Mouse (Mus musculus) right cerebral cortex, adult 2 months (tissue): ENCODE measurements around the gene Ints7.
A peak's percentile ranks its signal among the peaks of the same experiment; 100 is the strongest.

ENCODE experiments used
- DNase-seq, 2 experiments: peaks; one replicate each; pipeline ENCODE4 v3.0.0; 2021 to 2022; ENCODE audit warnings: low spot score in 2 of 2

Gene Ints7

GRCm38 (mm10) chr1:191584483-191584882 lies 9.0 kb downstream of the Ints7 start:
- DNase-seq, result no peak

- DNase-seq, result peak in 1 of 2 experiments; percentile 24
Observed at GRCm38 (mm10) chr1:191585704-191586103, 10.3 kb downstream of the Ints7 start.

DNA sequence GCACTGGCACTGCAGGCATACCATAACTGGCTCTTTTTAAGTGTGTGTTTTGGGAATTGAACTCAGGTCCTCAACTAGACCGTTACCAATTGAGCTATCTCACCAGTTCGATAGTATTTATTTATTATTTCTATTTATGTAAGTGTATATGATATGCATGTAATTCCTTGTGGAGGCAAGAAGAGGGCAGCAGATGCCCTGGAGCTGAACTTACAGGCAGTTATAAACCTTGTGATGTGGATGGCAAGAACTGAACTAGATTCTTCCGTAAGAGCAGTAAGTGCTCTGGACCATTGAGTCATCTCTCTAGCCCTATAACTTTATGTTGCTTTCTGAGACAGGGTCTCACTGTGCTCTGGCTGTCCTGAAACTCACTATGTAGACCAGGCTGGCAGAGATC lies 11.6 kb downstream of the Ints7 start:
- no peak for DNase-seq

- DNase-seq, result no peak
Observed at GRCm38 (mm10) chr1:191588749-191589148, 13.3 kb downstream of the Ints7 start.

- DNase-seq, result peak; percentile 27 to 32
Observed at GRCm38 (mm10) chr1:191592016-191592720, 16.7 kb downstream of the Ints7 start.

DNA sequence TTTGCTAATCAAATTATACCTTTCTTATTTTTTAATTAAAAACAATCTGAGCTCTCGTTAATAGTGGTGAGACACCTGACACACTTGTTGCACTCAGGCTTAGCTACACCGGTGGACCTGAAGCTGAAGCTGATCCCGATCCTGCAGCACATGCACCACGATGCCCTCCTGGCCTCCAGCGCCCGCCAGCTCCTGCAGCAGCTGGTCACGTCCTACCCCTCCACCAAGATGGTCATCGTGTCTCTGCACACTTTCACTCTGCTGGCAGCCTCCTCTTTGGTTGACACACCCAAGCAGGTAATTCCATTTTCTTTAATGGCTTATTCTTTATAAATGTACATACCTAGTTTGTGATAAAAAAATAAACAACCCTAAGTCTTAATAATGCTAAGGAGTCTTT lies 20.6 kb downstream of the Ints7 start:
- DNase-seq, result no peak

GRCm38 (mm10) chr1:191599210-191599609 lies 23.8 kb downstream of the Ints7 start:
- no peak for DNase-seq

- peak in 1 of 2 experiments; percentile 17 for DNase-seq
Observed at GRCm38 (mm10) chr1:191604690-191605089, 29.3 kb downstream of the Ints7 start.

- DNase-seq, result no peak
Observed at GRCm38 (mm10) chr1:191609051-191609450, 33.6 kb downstream of the Ints7 start.

- no peak for DNase-seq
Observed at GRCm38 (mm10) chr1:191609578-191609977, 34.1 kb downstream of the Ints7 start.

DNA sequence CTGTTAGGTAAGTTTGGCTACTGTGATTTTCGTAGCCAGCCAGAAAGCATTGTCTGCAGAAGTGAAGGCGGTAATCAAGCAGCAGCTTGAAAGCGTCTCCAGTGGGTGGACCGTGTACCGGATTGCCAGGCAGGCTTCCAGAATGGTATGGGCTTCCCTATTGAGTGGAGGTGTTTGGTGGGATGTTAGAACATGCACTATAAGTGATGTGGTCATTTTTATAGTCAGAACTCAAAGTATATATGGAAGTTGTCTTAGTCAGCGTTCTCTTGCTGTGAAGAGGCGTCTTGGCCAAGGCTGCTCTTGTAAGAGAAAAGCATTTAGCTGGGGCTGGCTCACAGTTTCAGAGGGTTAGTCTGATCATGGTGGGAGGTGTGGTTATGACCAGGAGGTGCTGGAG lies 34.9 kb downstream of the Ints7 start:
- DNase-seq, result peak; percentile 73 to 82

- peak; percentile 24 to 41 for DNase-seq
Observed at GRCm38 (mm10) chr1:191611686-191612085, 36.2 kb downstream of the Ints7 start.

- DNase-seq, result no peak
Observed at GRCm38 (mm10) chr1:191612877-191613276, 37.4 kb downstream of the Ints7 start.

- no peak for DNase-seq
Observed at GRCm38 (mm10) chr1:191616245-191616644, 40.8 kb downstream of the Ints7 start.

- no peak for DNase-seq
Observed at GRCm38 (mm10) chr1:191617589-191617988, 42.2 kb downstream of the Ints7 start.

DNA sequence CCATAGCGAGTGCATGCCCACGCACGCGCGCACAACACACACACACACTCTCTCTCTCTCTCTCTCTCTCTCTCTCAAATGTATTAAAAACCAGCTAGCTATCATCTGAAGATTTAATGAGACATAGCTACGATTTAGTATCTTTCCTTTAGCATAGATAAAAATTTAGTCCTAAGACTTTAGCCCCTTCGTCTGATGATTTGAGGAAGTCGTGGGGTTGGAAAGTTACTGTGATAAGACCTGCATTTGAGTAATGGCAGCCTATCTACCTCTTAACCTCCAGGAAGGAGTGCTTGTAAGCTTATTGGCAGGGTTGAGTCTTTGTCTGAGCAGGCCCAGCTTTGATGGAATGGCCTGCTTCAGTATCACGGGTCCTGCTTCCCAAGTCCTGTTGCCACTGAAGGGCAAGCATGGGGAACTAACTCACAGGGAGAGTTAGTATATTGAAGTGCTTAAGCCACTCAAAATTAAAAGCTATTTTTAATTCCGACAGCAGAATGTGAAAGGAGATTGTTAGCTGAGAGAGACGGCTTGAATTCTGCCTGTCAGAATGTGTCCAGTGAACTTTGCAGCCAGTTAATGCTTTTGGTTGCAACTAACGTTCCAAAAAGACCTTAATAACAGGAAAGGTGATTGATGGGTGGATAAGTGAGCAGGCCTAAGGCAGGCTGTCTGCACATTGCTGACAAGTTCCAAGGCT lies 42.8 kb downstream of the Ints7 start:
- DNase-seq, result no peak

DNA sequence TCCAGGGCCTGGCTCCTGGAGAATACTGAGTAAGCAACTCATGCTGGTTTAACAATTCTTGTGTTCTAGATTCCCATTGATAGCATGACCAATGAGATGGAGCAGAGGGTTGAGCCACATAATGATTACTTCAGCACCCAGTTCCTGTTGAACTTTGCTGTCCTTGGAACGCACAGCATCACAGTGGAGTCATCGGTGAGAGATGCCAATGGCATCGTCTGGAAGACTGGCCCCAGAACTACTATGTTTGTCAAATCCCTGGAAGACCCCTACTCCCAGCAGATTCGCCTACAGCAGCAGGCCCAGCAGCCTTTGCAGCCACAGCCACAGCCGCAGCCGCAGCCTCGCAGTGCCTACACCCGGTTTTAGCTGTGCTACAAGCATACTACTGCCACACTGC lies 45.7 kb downstream of the Ints7 start:
- no peak for DNase-seq

- peak; percentile 38 to 44 for DNase-seq
Observed at GRCm38 (mm10) chr1:191622801-191623200, 47.4 kb downstream of the Ints7 start.

GRCm38 (mm10) chr1:191624492-191624891 lies 49.1 kb downstream of the Ints7 start:
- no peak for DNase-seq

DNA sequence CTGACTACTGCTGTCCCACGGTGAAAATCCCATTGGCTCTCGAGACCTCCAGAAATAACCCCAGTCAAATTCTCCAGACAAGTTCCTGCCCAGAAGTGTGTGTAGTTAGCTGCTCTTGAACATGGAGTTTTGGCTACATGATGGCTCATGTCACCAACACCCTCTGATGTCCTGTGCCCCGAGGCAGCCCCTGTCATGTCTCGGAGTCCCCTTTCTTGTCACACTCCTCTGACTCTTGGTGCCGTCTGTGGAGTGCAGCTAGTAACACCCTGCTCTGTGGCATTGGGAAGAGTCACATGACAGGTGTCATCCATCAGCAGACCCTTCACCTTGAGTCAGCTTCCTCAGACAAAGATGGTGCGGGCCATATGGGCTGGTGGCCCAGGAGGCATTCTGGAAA lies 49.6 kb downstream of the Ints7 start:
- DNase-seq, result no peak

- no peak for DNase-seq
Observed at GRCm38 (mm10) chr1:191625620-191626019, 50.2 kb downstream of the Ints7 start.

DNA sequence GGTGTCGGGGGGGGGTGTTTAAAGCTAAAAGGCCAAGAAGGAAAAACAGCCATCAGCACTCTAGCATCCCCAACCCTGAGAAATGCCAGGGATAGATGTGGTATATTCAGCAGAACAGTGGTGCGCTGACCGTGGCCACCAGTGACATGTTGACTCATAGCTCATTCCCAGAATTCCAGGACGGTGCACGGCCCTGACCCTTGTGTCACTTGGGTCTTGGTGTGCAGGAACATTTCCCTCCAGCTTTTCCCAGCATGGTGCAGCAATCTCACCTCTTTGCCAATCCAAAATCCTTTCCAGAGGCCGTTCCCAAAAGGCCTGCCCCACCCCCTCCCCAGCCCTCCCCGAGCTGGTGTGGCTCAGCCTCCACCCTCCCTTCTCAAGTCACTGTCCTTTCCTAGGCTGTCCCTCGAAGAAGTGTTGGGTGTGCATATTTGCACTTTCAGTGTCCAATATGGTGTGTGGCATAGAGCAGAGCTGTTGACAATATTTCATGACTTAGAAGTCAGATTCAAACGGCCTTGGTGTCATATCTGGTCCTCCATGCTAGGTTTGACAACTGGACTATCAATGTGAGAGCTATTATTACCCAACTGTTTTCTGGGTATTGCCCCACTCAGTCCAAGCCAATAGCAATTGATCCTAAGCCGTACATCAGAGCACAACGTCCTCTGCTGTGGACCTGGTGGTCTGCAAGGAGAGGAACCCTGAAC lies 53.2 kb downstream of the Ints7 start:
- DNase-seq, result no peak

DNA sequence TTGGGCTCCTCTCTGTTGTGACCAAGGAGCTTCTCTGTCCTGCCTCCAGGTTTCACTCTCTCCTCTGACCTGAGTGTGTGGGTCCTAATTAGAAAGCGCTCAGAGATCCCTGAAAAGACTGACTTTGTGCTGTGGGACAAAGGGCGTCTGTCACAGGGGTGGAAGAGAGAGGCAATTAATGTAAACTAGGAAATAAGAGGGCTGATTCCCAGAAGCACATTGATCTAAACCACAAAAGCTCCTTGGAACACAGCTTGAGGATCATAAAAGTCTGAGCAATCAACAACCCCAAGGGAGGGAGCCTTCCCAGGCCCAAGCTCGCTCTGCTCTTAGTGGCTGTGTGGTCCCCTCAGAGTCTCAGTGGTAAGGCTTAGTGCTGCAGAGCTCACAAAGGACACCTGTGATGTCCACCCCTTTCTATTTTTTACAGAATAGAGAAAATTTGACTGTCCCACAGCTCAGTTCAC lies 53.8 kb downstream of the Ints7 start:
- DNase-seq, result no peak
